Mouse (Mus musculus) myocyte (in vitro differentiated cells): Measurements from ENCODE around the gene Xylt1. TPM values are rescaled to one million over a fixed set of nuclear protein-coding genes. Genes with fewer than 3 reads are reported as not detected.

Experiments used
- H3K27me3 ChIP-seq: one replicate; pipeline ENCODE4 v1.6.1; 2011; ENCODE audit not compliant: control insufficient read depth, insufficient read depth, insufficient read length
- H3K36me3 ChIP-seq: one replicate; pipeline ENCODE4 v1.6.1; 2011; ENCODE audit not compliant: control insufficient read depth, insufficient read depth
- H3K4me2 ChIP-seq: one replicate; pipeline ENCODE4 v1.6.1; 2011; ENCODE audit warnings: low read depth, control low read depth
- H3K4me3 ChIP-seq: one replicate; pipeline ENCODE4 v1.5.1; 2011; ENCODE audit warnings: mild to moderate bottlenecking, control low read depth, moderate library complexity
- H3K79me2 ChIP-seq: one replicate; pipeline ENCODE4 v1.6.1; 2011; ENCODE audit not compliant: control insufficient read depth, insufficient read depth
- H3ac ChIP-seq: one replicate; pipeline ENCODE4 v1.6.1; 2011; ENCODE audit not compliant: control insufficient read depth, insufficient read length
- CEBPB ChIP-seq: IDR thresholded peaks from 2 replicates; pipeline ENCODE4 v1.6.1; 2011; ENCODE audit warnings: mild to moderate bottlenecking, moderate library complexity; ENCODE audit not compliant: poor library complexity, insufficient read depth, severe bottlenecking
- E2F4 ChIP-seq: IDR thresholded peaks from one replicate; pipeline ENCODE4 v1.6.1; 2011; ENCODE audit warnings: mild to moderate bottlenecking, control low read depth, moderate library complexity; ENCODE audit not compliant: insufficient read depth
- MAX ChIP-seq: IDR thresholded peaks from one replicate; pipeline ENCODE4 v1.6.1; 2011; ENCODE audit warnings: low read depth, mild to moderate bottlenecking, control low read depth
- MYOD1 ChIP-seq, 3 experiments: IDR thresholded peaks; one replicate each; pipeline ENCODE4 v1.6.1; 2011; ENCODE audit warnings: control low read depth in 2 of 3, low read depth in 2 of 3, mild to moderate bottlenecking in 2 of 3, moderate library complexity in 1 of 3; ENCODE audit not compliant: insufficient read length in 2 of 3, control insufficient read depth in 1 of 3
- MYOG ChIP-seq, 3 experiments: IDR thresholded peaks; one replicate each; pipeline ENCODE4 v1.6.1; 2011; ENCODE audit warnings: control low read depth in 2 of 3, low read depth in 2 of 3, mild to moderate bottlenecking in 2 of 3; ENCODE audit not compliant: insufficient read length in 2 of 3, control insufficient read depth in 1 of 3, insufficient read depth in 1 of 3
- POLR2A ChIP-seq: IDR thresholded peaks from one replicate; pipeline ENCODE4 v1.6.1; 2011; ENCODE audit warnings: low read depth, mild to moderate bottlenecking, control low read depth, moderate library complexity; ENCODE audit not compliant: insufficient read length
- POLR2AphosphoS2 ChIP-seq: IDR thresholded peaks from one replicate; pipeline ENCODE4 v1.6.1; 2011; ENCODE audit warnings: low read depth, control low read depth; ENCODE audit not compliant: insufficient read length
- REST ChIP-seq: IDR thresholded peaks from one replicate; pipeline ENCODE4 v1.6.1; 2011; ENCODE audit warnings: mild to moderate bottlenecking, control low read depth, moderate library complexity; ENCODE audit not compliant: insufficient read depth, insufficient read length
- SRF ChIP-seq: IDR thresholded peaks from one replicate; pipeline ENCODE4 v1.6.1; 2011; ENCODE audit warnings: low read depth; ENCODE audit not compliant: control insufficient read depth, insufficient read length
- TCF12 ChIP-seq: IDR thresholded peaks from one replicate; pipeline ENCODE4 v1.6.1; 2011; ENCODE audit warnings: mild to moderate bottlenecking, control low read depth; ENCODE audit not compliant: poor library complexity, insufficient read depth, severe bottlenecking
- TCF3 ChIP-seq: IDR thresholded peaks from one replicate; pipeline ENCODE4 v1.6.1; 2011; ENCODE audit warnings: low read depth, control low read depth; ENCODE audit not compliant: insufficient read length
- USF1 ChIP-seq: IDR thresholded peaks from one replicate; pipeline ENCODE4 v1.6.1; 2011; ENCODE audit warnings: low read depth, mild to moderate bottlenecking, control low read depth, moderate library complexity
- polyA plus RNA-seq: library from polyadenylated mRNA; unstranded; fragments of >200 nt; fragmentation: generic; extraction: Trizol; gene quantifications from one replicate; pipeline ENCODE4 v1.2.1, GENCODE M21; 2012; ENCODE audit warnings: missing spikeins

Gene Xylt1
- polyA plus RNA-seq, 1 experiment, result not detected

DNA sequence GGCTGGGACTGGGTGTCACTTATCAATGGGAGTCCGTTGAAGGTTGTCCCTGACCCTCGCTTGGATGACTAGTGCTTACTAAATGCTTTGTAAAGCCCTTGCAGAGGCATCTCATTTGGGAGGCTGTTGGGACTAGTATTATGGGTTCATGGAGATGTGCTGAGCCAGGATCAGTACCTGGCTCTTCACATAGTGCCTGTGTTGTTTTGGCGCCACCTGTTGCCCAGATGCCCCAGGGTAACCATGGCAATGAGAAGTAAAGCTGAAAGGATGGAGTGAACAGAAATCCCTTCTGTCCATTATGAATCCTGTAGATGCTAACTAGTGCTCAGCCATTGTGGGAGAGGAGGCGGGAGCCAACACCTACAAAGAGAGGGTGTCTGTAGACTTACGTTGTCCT lies 249.9 kb downstream of the Xylt1 start:
- no peaks in the 10 kb centered on the region for H3K79me2 ChIP-seq
- H3K4me2 ChIP-seq, result no peak overlapping the region
- TF ChIP-seq REST (no peak), USF1 (no peak), POLR2A (no peak), CEBPB (no peak), MYOG (IDR thresholded peaks at IDR 0.05; ENCODE audit: control insufficient read depth in 1 of 3, insufficient read depth in 1 of 3, insufficient read length in 2 of 3, low read depth in 2 of 3) (no peak), TCF3 (no peak), TCF12 (no peak), POLR2AphosphoS2 (no peak), MAX (no peak), SRF (no peak), E2F4 (no peak), MYOD1 (IDR thresholded peaks at IDR 0.05; ENCODE audit: control insufficient read depth in 1 of 3, insufficient read length in 2 of 3, low read depth in 2 of 3) (no peak)
- H3K4me3 ChIP-seq, result no peak overlapping the region
- H3ac ChIP-seq, result no peak overlapping the region
- H3K27me3 ChIP-seq, result no peaks in the 10 kb centered on the region
- H3K36me3 ChIP-seq, result no peaks in the 10 kb centered on the region

DNA sequence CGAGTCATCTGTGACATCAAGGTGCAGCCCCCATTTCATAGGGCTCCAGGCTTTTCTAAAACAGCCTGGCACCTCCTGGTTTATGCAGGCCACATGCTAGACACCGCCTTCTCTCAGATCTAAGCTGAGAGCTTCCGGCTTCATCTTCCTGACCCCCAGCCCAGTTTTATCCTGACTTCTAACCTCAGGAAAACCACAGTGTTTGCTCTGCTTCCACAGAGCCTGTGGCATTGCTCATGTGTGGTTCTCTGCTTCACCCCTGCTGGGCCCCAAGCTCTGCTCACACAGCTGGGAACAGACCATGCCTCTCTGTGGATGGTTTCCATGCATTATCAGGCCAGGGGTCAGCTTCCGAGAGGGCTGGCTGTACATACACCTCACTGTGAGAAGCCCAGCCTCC lies 254.8 kb downstream of the Xylt1 start:
- H3K4me3 ChIP-seq, result no peak overlapping the region
- TF ChIP-seq SRF, result no peak
- TF ChIP-seq E2F4, result no peak
- TF ChIP-seq TCF12, result no peak
- no peak for TF ChIP-seq POLR2A
- TF ChIP-seq POLR2AphosphoS2, result no peak
- TF ChIP-seq MYOD1 (IDR thresholded peaks at IDR 0.05; ENCODE audit: control insufficient read depth in 1 of 3, insufficient read length in 2 of 3, low read depth in 2 of 3), result no peak
- no peak for TF ChIP-seq REST
- no peak for TF ChIP-seq TCF3
- no peak for TF ChIP-seq CEBPB
- no peak for TF ChIP-seq USF1
- no peak for TF ChIP-seq MAX
- no peak for TF ChIP-seq MYOG (IDR thresholded peaks at IDR 0.05; ENCODE audit: control insufficient read depth in 1 of 3, insufficient read depth in 1 of 3, insufficient read length in 2 of 3, low read depth in 2 of 3)
- no peaks in the 10 kb centered on the region for H3K27me3 ChIP-seq
- H3ac ChIP-seq, result no peak overlapping the region
- H3K4me2 ChIP-seq, result no peak overlapping the region
- no peaks in the 10 kb centered on the region for H3K36me3 ChIP-seq
- H3K79me2 ChIP-seq, result no peaks in the 10 kb centered on the region

DNA sequence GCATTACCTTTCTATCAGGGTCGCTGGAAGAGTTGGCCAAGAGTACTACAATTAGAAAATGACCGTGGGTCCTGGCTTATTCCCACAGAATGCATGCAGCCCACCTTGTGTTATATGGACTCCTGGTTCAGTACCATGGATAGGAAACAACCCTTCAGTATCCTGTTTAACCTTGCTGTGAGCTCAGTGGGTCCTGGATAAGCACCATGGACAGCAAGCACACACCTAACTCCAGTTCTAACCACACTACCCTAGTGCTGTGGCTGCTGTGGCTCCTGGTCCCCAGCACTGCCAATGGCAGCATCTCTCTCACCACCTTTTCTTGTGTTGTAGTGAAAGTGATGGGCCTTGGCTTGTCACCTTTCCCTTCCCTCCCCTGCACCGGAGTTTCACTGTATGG lies 255.9 kb downstream of the Xylt1 start:
- no peaks in the 10 kb centered on the region for H3K27me3 ChIP-seq
- no peaks in the 10 kb centered on the region for H3K79me2 ChIP-seq
- H3K4me3 ChIP-seq, result no peak overlapping the region
- H3K4me2 ChIP-seq, result no peak overlapping the region
- no peak overlapping the region for H3ac ChIP-seq
- H3K36me3 ChIP-seq, result no peaks in the 10 kb centered on the region
- no peak for TF ChIP-seq MYOD1 (IDR thresholded peaks at IDR 0.05; ENCODE audit: control insufficient read depth in 1 of 3, insufficient read length in 2 of 3, low read depth in 2 of 3)
- TF ChIP-seq USF1, result no peak
- peak; percentile 61 for TF ChIP-seq REST

DNA sequence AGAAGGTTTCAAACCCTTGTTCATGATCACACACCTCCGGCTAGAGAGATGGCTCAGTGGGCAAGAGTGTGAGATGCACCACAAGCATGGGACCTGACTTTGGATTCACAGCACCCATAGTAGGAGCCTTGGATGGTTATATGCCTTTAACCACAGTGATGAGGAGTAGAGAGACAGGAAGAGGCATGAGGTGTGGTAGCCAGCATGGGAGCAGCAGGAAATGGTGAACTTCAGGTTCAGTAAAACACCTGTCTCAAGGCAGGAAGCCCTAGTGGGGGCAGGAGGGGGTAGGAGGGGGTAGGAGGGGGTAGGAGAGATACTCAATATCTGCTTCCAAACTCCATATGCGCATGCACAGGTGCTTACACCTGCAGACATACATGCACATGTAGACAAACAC lies 257.2 kb downstream of the Xylt1 start:
- no peak overlapping the region for H3ac ChIP-seq
- no peaks in the 10 kb centered on the region for H3K27me3 ChIP-seq
- no peaks in the 10 kb centered on the region for H3K36me3 ChIP-seq
- H3K4me3 ChIP-seq, result no peak overlapping the region
- TF ChIP-seq SRF (no peak), POLR2A (no peak), TCF3 (no peak), TCF12 (no peak), MYOD1 (IDR thresholded peaks at IDR 0.05; ENCODE audit: control insufficient read depth in 1 of 3, insufficient read length in 2 of 3, low read depth in 2 of 3) (no peak), E2F4 (no peak), CEBPB (no peak), POLR2AphosphoS2 (no peak), MYOG (IDR thresholded peaks at IDR 0.05; ENCODE audit: control insufficient read depth in 1 of 3, insufficient read depth in 1 of 3, insufficient read length in 2 of 3, low read depth in 2 of 3) (no peak), REST (no peak), MAX (no peak)
- no peaks in the 10 kb centered on the region for H3K79me2 ChIP-seq
- no peak overlapping the region for H3K4me2 ChIP-seq

DNA sequence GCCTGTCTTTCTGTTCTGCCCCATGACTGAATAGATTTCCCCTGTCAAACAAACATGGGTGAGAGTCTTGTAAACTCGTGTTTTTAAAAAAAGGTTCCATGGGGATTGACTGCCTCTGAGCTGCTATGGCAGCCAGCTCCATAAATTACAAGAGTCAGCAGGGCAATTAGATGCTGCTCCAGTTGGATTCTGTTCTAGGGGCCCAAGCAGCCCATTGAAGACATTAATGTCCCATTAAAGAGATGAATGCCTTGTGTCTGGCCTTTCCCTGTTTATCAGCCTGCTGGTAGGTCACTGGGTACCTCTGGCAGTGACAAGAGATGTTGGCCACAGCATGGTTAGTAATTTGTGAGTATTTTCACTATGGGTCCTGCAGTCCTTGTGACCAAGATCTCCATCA lies 271.9 kb downstream of the Xylt1 start:
- no peak overlapping the region for H3K4me2 ChIP-seq
- no peak for TF ChIP-seq USF1
- no peak for TF ChIP-seq TCF3
- TF ChIP-seq TCF12, result no peak
- TF ChIP-seq CEBPB, result no peak
- no peak for TF ChIP-seq MYOD1 (IDR thresholded peaks at IDR 0.05; ENCODE audit: control insufficient read depth in 1 of 3, insufficient read length in 2 of 3, low read depth in 2 of 3)
- no peak for TF ChIP-seq POLR2A
- TF ChIP-seq POLR2AphosphoS2, result no peak
- no peak for TF ChIP-seq E2F4
- TF ChIP-seq MYOG (IDR thresholded peaks at IDR 0.05; ENCODE audit: control insufficient read depth in 1 of 3, insufficient read depth in 1 of 3, insufficient read length in 2 of 3, low read depth in 2 of 3), result no peak
- TF ChIP-seq SRF, result no peak
- no peak for TF ChIP-seq REST
- no peak for TF ChIP-seq MAX
- H3K4me3 ChIP-seq, result no peak overlapping the region
- H3K27me3 ChIP-seq, result no peaks in the 10 kb centered on the region
- H3K36me3 ChIP-seq, result no peaks in the 10 kb centered on the region
- H3K79me2 ChIP-seq, result no peaks in the 10 kb centered on the region
- H3ac ChIP-seq, result no peak overlapping the region
